Mouse (Mus musculus): ENCODE results near the gene Rad51ap2.

Rad51ap2 gene

GRCm38 (mm10) chr12:11455549-11456194 lies at the start of gene Rad51ap2:
TSS of gene Rad51ap2 (plus strand) at chr12:11456079.
- peak; percentile 96 for DNase-seq

GRCm38 (mm10) chr12:11407679-11408078 lies 48.2 kb upstream of the Rad51ap2 start:
- DNase-seq, result no peak

GRCm38 (mm10) chr12:11418112-11418511 lies 37.8 kb upstream of the Rad51ap2 start:
- no peak for DNase-seq

- DNase-seq, result no peak
Measured at GRCm38 (mm10) chr12:11427396-11427795, 28.5 kb upstream of the Rad51ap2 start.

GRCm38 (mm10) chr12:11433126-11433525 lies 22.8 kb upstream of the Rad51ap2 start:
- no peak for DNase-seq

- no peak for DNase-seq
Measured at GRCm38 (mm10) chr12:11433716-11434115, 22.2 kb upstream of the Rad51ap2 start.

GRCm38 (mm10) chr12:11434446-11434845 lies 21.4 kb upstream of the Rad51ap2 start:
- no peak for DNase-seq

GRCm38 (mm10) chr12:11435246-11436022 lies 20.4 kb upstream of the Rad51ap2 start:
- DNase-seq, result peak; percentile 6

GRCm38 (mm10) chr12:11436023-11436350 lies 19.9 kb upstream of the Rad51ap2 start:
- DNase-seq, result no peak

GRCm38 (mm10) chr12:11436497-11437265 lies 19.2 kb upstream of the Rad51ap2 start, which contains the start of gene Vsnl1:
TSS of gene Vsnl1 (minus strand) at chr12:11436613.
- DNase-seq, result peak; percentile 92

GRCm38 (mm10) chr12:11437266-11437906 lies 18.5 kb upstream of the Rad51ap2 start:
- DNase-seq, result peak; percentile 91

GRCm38 (mm10) chr12:11437907-11438447 lies 17.9 kb upstream of the Rad51ap2 start:
- peak; percentile 27 for DNase-seq

GRCm38 (mm10) chr12:11454146-11454545 lies 1.7 kb upstream of the Rad51ap2 start:
- no peak for DNase-seq

- DNase-seq, result no peak
Measured at GRCm38 (mm10) chr12:11456213-11456612, 334 bp downstream of the Rad51ap2 start.

GRCm38 (mm10) chr12:11456632-11457031 lies 753 bp downstream of the Rad51ap2 start:
- no peak for DNase-seq
